Mouse (Mus musculus) neutrophil, adult 83 days (primary cell): ENCODE measurements around the gene Srpk2. TPM values are rescaled to one million over a fixed set of nuclear protein-coding genes. Genes with fewer than 3 reads are reported as not detected.

Experiments
- total RNA-seq, 2 experiments: library from RNA; stranded (reverse); gene quantifications; one replicate each; pipeline ENCODE4 v1.2.4; 2023

Srpk2 gene
- 100 to 1,000 TPM; 124 to 128 TPM for total RNA-seq

GRCm38 (mm10) chr5:23684517-23684916, at the start of gene Srpk2:
Gene Srpk2 (minus strand): TSS chr5:23684617.

Other genes starting within 250 kb of the Srpk2 start
- 1 to 10 TPM; 4.5 to 7.9 TPM for gene Pus7, start 99.1 kb upstream of the Srpk2 start, total RNA-seq
- 10 to 100 TPM; 11.9 to 15.1 TPM for gene Rint1, start 103.1 kb upstream of the Srpk2 start, total RNA-seq
- 10 to 100 TPM; 41.4 to 44.9 TPM for gene Tomm7, start 159.5 kb upstream of the Srpk2 start, total RNA-seq